Mouse (Mus musculus): ENCODE measurements at regions not wholly inside any gene's neighbourhood (a gene's known extent, or its start where the extent isn't known, plus 50 kb on each side); places are given as distances from the start of the nearest gene placed in this dataset.

DNA sequence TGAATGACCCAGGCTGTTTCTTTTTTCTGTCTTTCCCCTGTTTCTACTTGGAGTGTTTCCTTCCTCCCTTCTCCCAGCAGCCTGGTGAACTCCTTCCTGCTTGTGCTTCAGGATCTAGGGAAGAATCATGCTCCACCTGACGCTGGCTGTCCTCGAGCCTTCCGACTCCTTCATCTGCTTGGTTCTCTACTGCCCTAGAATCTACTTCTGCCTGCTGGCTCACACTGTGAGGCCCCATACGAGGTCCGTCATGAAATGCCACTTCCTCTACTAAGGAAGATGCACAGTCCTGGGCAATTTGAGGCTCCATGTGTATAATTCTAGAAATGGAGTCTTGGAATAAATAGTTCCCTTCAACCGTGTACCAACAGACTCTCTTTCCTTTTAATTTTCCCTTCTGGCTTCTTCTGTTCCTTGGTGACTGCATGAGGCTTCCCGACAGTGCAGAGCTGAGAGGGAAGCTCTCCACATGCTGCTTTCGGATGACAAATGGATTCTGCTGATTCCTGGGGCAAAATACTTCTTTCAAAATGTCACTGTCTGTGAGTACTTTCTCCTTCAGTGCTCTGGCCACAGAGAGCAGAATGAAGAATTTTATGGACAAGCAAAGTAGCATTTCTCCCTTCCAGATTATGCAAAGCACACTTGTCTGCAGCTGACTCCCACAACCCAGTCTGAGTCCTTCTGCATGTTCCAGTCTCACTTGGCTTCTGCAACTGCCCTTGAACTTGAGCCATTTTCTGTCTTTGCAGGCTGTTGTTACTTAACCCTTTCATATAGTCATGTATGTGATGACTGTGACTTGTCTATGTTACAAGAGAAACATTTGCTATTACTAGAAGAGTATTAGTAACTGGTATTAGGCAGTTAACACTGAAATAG is 341.1 kb upstream of the Kif2a start:
- no peak for DNase-seq

DNA sequence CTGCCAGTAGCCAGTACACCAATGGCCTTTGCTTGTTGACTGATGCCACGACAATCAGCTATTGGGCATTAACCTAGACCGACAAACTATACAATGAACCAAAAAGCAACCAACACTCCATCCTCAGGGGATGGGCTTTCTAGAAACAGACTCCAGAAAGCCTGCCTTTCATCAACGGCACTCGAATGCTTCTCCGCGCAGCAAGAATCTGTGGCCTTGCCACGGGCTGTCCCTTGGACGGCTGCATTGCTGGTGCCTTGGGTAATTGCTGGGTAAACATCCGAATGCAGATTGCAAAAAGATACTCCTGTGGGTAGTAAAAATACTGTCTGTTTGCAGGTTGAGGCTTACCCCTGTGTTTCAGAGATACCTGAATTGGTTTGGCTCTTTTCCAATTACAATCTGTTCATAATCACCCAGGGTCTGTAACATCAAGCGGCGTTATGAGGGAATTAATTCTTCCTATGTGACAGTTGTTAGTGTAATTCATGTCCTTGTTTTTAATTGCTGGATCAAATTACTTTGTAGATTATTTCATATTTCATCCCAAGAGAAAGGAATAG is 319.0 kb upstream of the Kif2a start:
- DNase-seq = no peak

DNA sequence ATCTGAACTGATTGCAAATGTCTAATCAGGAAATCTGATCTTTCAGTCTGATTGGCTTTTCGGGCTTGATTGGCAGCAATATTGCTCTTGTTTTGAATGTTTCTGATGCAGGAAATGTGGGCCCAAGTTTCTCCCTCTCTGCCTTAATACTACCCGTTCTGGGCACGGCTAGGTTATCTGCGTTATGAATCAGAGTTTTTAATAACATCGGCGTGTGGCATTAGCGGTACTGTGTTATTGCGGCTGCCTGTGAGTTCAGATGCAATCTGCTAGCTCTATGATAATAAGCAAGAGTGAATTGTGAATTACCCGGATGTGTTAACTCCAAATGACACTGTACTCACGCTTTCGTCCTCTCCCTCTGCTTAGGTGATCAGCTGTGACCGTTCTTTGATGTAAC is 316.2 kb upstream of the Kif2a start:
- no peak for DNase-seq

DNA sequence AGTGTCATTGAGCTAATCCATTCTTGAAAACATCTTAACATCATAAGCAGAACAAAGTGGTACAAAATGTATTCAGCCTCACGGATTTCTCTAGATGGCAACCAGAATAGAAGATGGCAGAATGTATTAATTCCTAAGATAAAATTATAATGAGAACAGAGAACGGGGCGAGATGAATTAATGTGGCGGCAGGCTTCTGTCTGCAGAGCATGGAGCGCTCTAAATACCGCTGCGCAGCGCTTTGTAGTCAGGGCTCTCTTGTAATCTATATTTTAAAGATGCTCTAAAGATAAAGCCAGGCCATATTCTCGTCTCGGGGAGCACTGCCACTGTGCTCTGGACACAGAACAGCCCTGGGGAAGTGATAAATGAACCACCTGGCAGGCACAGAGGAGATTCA is 315.2 kb upstream of the Kif2a start:
- no peak for DNase-seq

DNA sequence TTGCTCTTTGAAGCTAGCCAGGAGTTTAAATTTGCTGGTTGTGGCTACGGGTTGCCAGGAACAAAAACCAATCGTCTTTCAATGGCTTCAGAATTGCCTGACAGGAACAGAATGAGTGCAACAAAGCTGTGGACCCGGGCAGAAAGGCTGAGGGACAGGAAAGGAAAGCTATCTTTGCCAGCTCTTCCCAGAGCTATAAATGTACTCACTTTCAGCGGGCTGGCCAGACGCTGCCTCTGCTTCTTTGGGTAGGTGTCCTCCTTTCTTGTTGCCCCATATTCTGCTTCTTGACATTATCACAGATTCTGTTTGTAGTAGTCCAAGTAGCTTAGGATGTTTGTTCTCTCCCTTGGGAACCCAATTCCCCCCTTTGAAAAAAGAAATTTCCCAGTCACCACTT is 307.4 kb upstream of the Kif2a start:
- no peak for DNase-seq

DNA sequence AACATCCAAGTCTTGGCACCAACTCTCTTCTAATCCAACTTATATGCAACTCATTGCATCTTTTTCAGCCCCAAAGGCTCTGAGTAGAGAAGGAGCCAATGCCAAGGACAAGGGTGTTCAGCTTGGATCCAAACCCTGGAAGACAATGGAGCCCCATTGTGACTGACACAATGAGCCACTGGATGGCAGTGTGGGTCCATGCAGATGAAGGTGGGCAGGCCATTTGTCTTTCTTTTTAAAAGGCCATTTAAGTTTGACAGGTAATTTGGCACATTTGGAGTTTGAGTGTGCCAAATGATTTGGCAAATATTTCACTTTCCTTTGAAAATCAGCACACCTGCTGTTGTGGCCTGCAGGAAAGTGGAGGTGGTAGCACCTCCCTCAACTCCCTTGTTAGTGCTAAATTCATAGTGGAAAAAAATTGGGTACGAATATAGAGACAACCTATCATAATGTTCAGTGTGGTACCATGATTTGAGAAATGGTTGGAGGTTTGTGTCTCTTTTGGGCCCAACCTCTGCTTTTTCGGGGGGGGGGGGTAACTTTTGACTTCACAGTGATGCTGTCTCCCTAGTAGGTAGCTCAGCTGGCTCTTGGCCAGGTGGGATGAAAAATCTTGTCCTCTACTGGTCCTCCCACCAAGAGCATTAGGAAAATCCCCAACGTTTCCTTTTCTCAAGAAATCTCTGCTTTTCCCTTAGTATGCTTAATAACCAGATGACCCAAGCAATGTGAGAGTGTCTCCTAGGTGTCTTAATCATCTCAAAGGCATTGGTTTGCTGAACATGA is 304.0 kb upstream of the Kif2a start:
- DNase-seq = peak; percentile 57

DNA sequence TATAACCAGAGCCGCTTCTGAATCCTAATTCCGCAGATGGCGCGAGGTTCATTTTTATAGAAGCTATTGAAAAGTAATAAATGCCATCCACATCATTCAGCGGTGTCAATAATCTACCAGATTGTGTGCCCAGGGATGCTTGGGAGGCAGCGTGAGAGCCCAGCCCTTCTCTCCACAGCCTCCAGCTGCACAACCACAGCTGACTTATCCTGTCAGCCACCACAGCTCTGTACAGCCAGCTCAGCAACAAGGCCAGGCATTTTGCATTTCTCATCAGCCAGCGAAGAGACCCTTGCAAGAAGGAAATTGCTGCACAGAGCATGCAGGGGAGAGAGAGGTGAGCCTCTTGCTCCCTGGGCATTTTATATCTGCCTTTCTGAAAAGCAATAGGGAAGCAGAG is 292.8 kb upstream of the Kif2a start:
- no peak for DNase-seq

DNA sequence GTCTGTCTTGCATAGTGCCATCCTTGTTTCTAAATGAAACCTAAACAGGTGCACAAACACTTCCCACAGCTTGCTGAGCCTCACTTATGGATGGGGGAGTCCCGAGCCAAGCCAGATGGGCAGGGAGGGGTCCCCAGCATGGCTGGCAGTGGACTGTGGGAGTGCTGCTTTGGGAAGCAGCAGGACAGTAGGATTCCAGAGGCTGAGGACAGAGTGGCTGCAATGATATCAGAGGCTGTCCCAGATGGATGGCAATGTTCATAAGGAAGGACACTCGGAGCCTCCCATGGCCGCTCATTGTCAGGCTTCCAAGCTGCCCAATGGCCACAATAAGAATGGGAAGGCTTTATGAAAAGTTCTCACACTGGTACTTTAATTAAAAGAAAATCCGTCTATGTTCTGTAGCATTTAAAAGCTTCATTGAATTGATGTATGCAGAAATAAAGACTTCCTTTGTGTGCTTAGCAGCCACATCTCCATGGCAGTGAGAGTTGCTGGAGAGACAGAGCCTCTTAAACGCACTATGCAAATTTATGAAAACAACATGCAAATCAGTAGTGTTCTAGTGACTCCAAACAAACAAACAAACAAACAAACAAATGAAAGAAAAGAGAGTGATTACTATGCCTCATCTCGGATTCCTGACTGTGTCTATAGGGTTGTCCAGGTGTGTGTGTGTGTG is 287.2 kb upstream of the Kif2a start:
- DNase-seq = no peak

DNA sequence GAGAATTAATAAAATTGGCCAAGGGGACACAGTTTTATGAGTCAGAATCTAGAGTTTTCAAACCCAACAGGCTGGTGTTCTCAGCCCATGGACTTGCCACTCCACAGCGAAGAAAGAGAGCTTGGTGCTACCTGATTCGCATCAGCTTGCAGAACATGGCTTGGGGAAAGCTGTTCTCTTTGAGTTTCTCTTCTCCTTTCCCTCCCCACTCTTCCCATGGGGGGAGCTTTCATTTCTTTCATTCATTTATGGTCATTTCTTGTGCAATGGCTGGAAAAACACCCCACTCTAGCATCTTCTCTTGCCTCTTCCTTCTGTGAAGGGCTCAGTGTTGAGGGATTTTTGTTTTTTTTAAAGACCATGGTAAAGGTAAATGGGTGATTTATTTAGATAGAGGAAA is 286.5 kb upstream of the Kif2a start:
- no peak for DNase-seq

DNA sequence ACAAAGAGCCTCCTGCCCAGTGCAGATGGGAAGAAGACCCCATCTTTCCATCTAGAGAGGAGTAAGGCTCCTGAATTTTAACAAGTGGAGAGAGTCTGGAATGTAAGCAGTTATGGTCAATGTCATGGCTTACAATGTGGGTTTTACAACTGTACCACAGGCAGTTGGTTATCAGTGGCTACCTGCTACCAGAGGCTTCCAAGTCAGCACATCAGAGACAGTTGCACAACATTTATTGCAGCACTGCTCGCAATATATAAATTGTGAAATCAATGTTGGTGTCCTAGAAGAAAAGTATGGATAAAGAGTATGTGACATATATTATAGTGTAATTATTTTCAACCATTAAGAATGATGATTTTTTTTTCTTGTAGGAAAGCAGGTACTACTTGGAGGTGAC is 285.0 kb upstream of the Kif2a start:
- no peak for DNase-seq

DNA sequence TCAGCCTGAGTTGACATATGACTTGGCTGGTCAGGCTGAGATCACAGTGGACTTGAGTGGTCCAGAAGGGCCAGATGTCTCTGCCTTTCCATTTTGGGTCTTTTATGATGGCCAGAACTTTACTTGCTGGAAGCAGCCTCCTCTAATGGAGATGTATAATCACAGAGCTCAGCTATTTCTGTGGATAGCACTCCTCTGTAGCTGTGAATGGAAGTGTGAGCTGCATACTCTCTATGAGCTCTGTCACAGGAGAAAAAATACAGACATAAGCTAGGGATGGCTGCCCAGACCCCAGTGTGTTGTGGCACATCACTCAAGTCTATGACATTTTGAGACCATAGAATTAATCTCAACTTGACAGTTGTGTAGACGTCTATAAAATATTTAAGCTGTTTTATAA is 284.3 kb upstream of the Kif2a start:
- no peak for DNase-seq

DNA sequence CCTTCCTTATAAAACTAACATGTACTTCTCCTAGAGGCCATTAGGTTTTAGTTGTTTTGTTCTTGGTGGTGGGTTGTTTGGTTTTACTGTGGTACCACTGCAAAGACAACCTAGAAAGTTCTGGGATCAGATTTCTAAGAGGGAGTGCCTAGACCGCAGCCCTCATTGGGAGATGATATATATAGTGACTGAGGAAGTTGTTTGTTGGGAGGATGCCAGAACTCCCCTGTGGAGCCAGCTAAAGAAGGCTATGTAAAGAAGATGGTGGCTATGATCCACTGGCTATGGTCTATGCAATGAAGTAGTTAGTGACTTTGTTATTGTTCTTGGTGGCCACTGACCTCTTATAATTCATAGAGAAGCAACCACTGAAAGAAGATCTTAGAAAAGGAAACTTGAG is 283.8 kb upstream of the Kif2a start:
- no peak for DNase-seq

DNA sequence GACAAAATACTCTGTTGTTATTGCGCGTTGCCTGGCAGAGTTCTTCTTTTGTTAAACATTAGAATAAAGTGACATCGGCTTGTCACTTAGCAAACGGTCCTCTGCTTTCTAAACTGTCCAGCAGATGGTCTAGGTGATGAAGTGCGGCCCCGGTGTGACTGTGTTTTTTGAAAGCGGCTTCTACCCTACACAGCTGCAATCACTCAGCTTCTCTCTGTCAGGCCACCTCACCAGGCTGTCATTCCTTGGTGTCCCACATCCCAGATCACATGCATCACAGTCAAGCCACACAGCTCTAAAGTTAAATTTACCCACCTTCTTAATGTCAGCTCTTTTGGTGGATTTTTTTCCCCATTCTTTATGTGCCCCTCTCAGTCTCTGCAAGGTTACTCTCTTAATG is 282.0 kb upstream of the Kif2a start:
- DNase-seq = no peak

DNA sequence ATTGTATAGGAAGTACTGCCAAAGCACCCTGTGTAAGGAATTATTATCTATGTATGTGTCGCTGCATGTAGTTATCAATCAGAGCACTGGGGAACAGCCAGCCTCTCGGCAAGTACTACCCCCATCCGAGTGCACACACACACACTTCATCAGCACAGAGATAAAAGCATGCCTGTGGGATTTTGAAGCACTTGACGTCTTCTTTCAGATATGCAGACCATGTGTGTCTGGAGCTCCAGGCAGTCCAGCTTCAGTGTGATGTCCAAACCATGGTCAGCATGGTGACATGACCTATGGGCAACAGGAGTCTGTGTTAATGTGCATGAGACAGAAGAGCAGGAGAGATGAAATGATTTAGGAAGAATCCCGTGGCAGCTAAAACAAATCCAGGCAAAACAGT is 281.4 kb upstream of the Kif2a start:
- DNase-seq = no peak

DNA sequence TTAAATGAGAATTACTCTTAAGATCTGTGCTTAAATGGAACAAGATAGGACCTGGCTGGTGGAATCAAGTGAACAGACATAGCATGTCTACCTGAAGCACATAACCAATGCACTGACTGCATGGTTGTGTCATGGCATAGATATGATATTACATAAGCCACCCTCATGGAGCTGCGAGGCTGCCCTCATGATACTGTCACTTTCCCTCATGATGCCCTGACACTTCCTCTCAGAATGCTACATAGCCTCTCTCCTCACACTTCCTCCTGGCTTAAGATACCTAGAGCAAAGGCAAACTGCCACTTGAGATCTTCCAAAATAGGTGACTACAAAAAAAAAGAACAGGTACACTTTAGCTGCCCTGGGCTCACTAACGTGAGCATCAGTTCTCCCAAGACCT is 278.9 kb upstream of the Kif2a start:
- no peak for DNase-seq

DNA sequence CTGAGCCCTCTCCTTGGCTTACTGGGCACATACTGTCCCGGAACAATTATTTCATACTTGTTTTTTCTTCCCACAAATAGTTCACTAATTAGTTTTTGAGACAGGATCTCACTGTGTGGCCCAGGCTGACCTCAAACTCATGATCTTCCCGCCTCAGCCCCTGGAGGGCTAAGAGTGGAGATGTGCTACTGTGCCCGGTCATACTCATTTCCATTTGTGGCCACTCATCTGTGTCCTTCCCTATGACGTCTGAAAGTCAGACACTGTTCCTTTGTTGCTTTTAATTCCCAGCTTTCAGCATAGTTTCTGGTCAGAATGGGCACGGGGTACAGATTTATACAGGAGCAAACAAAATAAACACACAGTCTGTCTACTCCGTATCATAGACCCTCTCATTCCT is 242.7 kb upstream of the Kif2a start:
- no peak for DNase-seq

DNA sequence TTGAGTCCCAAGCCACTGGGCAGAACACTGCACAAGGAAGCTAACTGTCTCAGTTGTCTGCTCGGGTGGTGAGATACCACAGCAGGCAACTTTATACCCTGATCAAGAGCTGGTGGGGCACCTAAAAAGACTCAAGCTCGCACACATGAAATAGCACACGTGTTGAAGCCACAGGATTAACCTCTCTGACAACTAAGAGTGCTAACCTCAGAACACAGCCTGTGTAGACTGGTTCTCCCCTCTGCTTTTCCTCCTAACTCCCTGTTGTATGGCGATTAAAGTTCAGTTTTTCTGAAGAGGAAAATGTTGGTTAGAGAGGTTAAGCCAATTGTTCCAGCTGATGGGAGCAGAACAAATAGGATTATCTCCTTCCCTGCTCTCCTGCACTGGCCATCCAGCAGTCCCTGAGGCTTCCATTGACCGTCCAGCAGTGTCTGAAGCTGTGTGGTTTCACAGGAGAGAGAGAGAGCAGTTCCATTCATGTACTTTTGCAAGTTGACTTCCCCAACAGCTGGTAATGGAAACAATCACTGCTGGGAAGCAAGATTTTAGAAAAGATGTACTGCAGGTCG is 239.6 kb upstream of the Kif2a start:
- DNase-seq = no peak

DNA sequence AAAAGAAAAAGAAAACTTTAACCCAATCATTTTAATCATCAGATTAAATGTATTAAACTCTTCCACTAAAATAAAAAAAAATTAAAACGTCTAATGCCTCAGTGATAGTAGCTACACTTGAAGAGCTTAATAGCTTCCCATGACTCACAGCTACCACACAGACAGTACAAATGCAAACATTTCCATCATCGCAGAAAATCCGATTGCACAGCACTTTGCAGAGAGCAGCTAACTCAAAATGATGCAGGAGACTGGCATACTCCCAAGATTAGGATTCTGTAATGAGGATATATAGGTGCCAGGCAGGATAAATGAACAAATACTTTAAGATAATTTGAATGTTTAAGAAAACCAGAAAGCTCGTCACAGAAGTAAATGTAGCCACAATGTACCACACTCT is 238.3 kb upstream of the Kif2a start:
- no peak for DNase-seq

DNA sequence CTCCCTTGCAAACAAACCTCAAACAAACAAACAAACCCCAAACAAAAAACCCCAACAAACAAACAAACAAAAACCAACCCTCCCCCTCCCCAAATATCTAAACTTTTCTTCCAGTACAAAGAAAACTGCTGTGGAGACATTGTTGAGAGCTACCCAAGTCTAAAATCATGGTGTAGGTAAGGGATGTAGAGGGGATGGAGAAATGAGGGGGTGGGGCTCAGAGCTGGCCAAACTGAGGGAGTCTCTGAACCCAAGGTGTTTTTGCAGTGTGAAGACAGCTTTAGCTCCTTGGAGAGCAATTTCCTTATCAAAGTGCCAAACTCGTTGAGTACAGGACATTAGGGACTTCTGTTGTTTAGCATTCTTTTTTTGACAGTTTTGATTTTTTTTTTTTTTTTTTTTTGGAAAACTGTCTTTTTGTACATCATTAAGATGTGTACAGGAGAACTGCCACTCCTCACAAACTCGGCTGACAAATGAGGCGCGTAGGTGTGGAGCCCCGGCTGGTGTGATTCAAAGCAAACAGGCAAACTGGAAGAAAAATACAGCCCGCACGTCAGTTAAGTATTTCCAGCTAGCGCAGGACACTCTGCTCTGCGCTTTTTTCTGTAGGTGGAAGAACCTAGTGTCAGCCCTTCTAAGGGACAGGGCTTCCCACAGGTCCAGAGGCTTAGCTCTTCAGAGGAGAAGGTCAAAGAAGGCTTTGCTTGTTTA is 226.0 kb upstream of the Kif2a start:
- DNase-seq = no peak

DNA sequence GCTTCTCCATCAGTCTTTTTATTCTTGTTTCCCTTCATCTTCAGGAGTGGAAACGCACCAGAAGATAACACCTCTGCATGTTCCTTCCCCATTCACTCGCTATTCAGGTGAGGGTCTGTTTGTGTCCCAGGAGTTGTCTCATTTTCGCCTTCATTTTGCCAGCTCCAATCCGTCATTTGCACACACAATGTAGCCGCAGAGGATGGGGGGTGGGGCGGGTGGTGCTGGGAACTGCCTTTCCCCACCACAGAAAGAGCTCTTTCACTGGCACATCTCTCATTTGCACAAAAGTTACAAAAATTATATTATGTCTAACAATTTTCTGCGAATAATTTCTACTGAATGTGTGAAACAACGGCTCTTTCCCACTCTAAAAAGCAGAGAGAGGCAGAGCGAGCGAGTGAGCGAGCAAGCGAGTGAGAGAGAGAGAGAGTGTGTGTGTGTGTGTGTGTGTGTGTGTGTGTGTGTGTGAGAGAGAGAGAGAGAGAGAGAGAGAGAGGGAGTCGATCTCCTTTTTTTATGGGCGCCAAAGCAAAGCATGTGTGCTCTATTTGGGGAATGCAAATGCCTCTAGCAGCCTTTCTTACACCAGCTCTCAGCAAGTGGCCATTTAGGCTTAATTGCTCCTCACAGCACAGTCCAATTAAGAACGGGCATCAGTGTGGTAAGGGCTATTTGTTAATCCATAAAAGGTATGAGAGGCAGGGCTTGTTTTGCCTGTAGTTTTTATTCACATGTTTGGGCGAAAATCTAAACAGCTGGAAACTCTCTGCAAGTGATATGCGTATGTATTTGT is 225.2 kb upstream of the Kif2a start:
- DNase-seq = no peak

DNA sequence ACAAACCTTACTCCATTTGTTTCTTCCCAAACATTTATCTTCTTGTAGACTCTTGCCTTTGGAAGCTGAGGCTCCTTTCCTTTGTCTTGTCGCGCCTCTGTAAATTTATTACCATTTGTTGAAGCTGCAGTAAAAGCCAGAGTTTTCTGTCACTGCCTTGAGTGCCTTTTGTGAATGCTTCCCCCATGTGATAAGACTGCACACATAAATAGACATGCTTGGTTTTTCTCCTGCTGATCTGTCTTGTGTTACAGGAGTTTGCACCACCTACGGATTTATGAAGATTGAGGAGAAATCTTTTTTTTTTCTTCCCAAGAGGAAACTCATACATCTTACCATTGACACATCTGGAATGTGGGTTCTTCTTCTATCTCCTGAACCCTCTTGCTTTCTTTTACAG is 222.2 kb upstream of the Kif2a start:
- DNase-seq = no peak

DNA sequence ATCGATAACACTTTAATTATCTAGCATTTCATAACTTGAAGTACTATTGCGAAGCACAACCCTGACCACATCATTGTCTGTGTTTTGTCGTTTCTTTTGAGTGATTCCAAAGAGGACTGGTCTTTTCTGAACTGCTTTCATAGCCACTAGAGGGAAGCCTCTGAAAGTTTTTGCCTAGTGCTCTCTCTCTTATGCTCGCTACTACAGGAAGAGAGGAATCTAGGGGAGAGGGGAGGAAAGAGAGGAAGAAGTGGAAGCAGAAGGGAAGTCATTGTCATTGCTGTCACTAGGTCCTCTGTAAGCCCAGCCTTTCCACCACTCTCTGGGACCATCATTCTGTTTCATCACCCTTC is 217.1 kb upstream of the Kif2a start:
- DNase-seq = no peak
